Mouse (Mus musculus): ENCODE results near the gene 1700010B08Rik. TPM values are rescaled to one million over a fixed set of nuclear protein-coding genes. Genes with fewer than 3 reads are reported as not detected.

Gene 1700010B08Rik
- polyA plus RNA-seq (2014; fragmentation: Illumina TruSeq; extraction: RNeasy Lipid Tissue Mini Kit (QIAGEN cat#74804); ENCODE audit: low read depth, low replicate concordance): not detected

DNA sequence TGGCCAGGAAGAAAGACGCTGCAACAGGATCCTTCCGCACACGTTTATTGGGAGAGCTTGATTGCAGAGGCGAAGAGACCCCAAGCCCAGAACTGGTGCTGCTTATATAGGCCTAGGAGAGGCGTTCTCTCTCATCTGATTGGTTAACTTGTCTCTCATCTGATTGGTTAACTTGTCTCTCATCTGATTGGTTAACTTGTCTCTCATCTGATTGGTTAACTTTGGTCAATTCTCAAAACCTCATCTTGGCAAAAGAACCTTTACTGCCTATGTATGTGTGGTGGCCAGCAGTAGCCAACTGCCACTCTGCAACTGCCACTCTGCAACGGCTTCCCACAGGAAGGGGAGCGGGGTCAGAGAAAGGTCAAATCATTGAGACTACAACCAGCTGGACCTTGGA lies at the start of gene 1700010B08Rik:
TSS of gene 1700010B08Rik (plus strand) at position 301 of the 400 bp plus-strand sequence.

GRCm38 (mm10) chr2:173737222-173737989 lies 18.2 kb downstream of the 1700010B08Rik start, which contains the start of gene Vapb:
TSS of gene Vapb (plus strand) at chr2:173737511.

Other genes starting within 250 kb of the 1700010B08Rik start
- gene 1700021F07Rik, start 196.8 kb upstream of the 1700010B08Rik start, polyA plus RNA-seq (2014; fragmentation: Illumina TruSeq; extraction: RNeasy Lipid Tissue Mini Kit (QIAGEN cat#74804); ENCODE audit: low read depth, low replicate concordance): not detected
- gene Ankrd60, start 141.1 kb upstream of the 1700010B08Rik start, polyA plus RNA-seq (2014; fragmentation: Illumina TruSeq; extraction: RNeasy Lipid Tissue Mini Kit (QIAGEN cat#74804); ENCODE audit: low read depth, low replicate concordance): not detected
- 41.1 TPM for gene Rab22a, start 59.7 kb upstream of the 1700010B08Rik start, polyA plus RNA-seq (2014; fragmentation: Illumina TruSeq; extraction: RNeasy Lipid Tissue Mini Kit (QIAGEN cat#74804); ENCODE audit: low read depth, low replicate concordance)
- 127 TPM for gene Vapb, start 18.1 kb downstream of the 1700010B08Rik start, polyA plus RNA-seq (2014; fragmentation: Illumina TruSeq; extraction: RNeasy Lipid Tissue Mini Kit (QIAGEN cat#74804); ENCODE audit: low read depth, low replicate concordance)

Measured in sigmoid colon, adult 10 weeks (tissue).